Mouse (Mus musculus) splenic B cell, adult 2 months (primary cell): ENCODE data around the gene Fam222a.

Experiments used
- DNase-seq: peaks from one replicate; pipeline ENCODE4 v3.0.0-alpha.2; 2011; ENCODE audit warnings: low read depth, low spot score
- H3K27me3 ChIP-seq: 2 replicates; pipeline ENCODE4 v1.6.1; 2012; ENCODE audit warnings: mild to moderate bottlenecking, low read length, moderate library complexity, mixed read lengths; ENCODE audit not compliant: control insufficient read depth, poor library complexity, insufficient read depth, severe bottlenecking
- H3K36me3 ChIP-seq: 2 replicates; pipeline ENCODE4 v1.6.1; 2012; ENCODE audit warnings: mild to moderate bottlenecking, low read length, moderate library complexity, mixed read lengths; ENCODE audit not compliant: control insufficient read depth, poor library complexity, insufficient read depth, severe bottlenecking

Gene Fam222a

DNA sequence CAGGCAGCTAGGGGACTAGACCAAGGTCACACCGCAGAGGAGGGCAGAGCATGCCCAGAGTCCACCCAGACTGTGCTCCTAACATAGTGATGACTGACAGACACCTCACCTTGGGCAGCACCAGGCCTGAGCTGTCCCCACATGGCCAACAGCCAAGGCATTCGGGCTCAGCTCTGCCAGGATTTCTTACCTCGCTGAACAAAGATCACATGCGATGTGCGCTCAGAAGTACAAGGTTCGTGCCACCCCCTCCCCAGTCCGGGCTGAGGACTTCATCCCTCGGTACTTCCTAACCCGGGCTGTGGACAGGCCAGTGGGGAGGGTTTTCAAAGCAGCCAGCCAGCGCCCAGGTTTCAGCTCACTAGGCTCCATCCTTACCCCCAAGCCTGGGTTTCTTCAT lies 89.6 kb downstream of the Fam222a start:
- no peaks in the 10 kb centered on the region for H3K36me3 ChIP-seq
- no peaks in the 10 kb centered on the region for H3K27me3 ChIP-seq
- DNase-seq, result no peak

- Histone ChIP-seq H3K27me3 (no peaks in the 10 kb centered on the region), H3K36me3 (no peaks in the 10 kb centered on the region)
- no peak for DNase-seq
Observed at GRCm38 (mm10) chr5:114658255-114658654, 90.4 kb downstream of the Fam222a start, which contains the start of gene Trpv4. Gene Trpv4 (minus strand): TSS chr5:114658421.

DNA sequence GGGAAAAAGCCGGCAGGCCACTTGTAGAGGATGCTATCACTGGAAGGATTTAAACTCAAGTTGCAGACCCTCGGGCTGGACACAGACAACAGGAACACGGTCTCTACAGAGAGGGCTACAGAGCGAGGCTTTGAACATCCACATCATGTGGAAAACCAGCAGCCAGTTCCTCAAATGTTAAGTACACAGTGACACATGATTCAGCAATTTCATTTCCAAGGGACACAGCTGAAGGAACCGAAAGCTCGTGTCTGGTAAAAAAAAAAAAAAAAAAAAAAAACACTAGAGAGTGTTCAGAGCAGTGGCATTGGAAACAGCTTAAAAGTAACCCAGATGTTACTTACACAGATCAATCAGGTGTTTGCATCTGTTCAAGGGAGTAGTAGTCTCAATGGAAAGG lies 93.2 kb downstream of the Fam222a start:
- Histone ChIP-seq H3K27me3 (no peaks in the 10 kb centered on the region), H3K36me3 (no peaks in the 10 kb centered on the region)
- DNase-seq, result peak; percentile 49
